Mouse (Mus musculus): ENCODE results near the gene Podxl2. TPM values are rescaled to one million over a fixed set of nuclear protein-coding genes. Genes with fewer than 3 reads are reported as not detected.

Podxl2 gene
- polyA plus RNA-seq, 1 experiment from 2014 or later = 525 TPM

DNA sequence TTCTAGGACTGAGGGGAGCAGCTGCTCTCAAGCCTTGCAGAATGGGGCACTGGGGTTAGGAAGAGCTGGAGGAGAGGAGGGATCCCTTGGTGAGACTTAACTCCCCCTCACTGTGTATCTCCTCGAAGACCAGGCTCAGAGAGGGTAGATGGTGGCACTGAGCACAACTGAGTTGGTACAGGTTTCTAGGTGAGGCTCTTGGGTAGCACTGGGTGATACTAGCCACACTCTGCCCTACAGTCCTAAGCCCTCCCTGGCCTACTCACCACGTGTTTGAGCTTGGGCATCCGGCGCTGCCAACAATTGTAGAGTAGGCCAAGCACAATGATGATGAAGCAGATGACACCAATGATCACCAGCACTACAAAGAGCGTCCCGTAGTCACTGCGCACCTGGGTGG, 31.6 kb downstream of the Podxl2 start:
- Histone ChIP-seq H3K4me3 (replicated peaks; ENCODE audit: low read length) (no peak overlapping the region), H3K4me1 (replicated peaks; ENCODE audit: control insufficient read depth, insufficient read depth, low read length) (peaks cover 11% of the 10 kb centered on the region), H3K27ac (no peak overlapping the region), H3K4me2 (replicated peaks) (peak overlapping the region; percentile 80), H3K36me3 (replicated peaks; ENCODE audit: control insufficient read depth, insufficient read depth) (peaks cover 62% of the 10 kb centered on the region), H3K27me3 (ENCODE audit: control insufficient read depth, insufficient read depth, low read length) (no peaks in the 10 kb centered on the region), H3K9me3 (ENCODE audit: control insufficient read depth, low read length) (no peaks in the 10 kb centered on the region), H3K9ac (peak overlapping the region; percentile 60; the same call in 1 of the 2 replicates)
- WGBS = 72% methylated on average over 7 of the region's 7 CpGs
- no peak for ATAC-seq (ENCODE audit: low FRiP score)
- no peak for DNase-seq (ENCODE audit: low spot score)

DNA sequence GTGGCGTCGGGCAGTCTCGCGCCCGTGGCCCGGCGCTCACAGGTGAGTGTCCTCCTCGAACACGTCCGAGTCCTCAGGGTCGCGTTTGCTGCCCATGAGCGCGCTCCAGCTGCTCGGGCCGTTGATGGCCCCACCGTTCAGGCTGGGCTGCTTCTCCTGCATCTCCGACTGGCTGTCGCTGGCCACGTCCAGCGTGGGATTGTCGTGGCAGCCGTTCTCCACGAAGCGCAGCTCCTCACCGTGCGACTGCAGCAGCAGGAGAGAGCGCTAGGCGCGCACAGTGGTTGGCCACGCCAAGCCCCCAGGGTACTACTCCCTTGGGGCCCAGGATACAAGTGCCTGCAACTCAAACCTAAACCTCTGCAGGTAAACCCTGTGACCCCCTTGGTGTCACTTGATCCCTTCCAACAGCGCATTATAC, 32.1 kb downstream of the Podxl2 start:
- Histone ChIP-seq H3K4me2 (replicated peaks) (peak overlapping the region; percentile 80), H3K27ac (peak overlapping the region; percentile 84), H3K36me3 (replicated peaks; ENCODE audit: control insufficient read depth, insufficient read depth) (peaks cover 62% of the 10 kb centered on the region), H3K4me1 (replicated peaks; ENCODE audit: control insufficient read depth, insufficient read depth, low read length) (peaks cover 11% of the 10 kb centered on the region), H3K27me3 (ENCODE audit: control insufficient read depth, insufficient read depth, low read length) (no peaks in the 10 kb centered on the region), H3K4me3 (replicated peaks; ENCODE audit: low read length) (peak overlapping the region; percentile 77), H3K9me3 (ENCODE audit: control insufficient read depth, low read length) (no peaks in the 10 kb centered on the region), H3K9ac (peak overlapping the region; percentile 60)
- ATAC-seq (ENCODE audit: low FRiP score) = no peak; the same call in 1 of the 2 replicates
- no peak for DNase-seq (ENCODE audit: low spot score)
- under 1% methylated on average over 31 of the region's 32 CpGs for WGBS

DNA sequence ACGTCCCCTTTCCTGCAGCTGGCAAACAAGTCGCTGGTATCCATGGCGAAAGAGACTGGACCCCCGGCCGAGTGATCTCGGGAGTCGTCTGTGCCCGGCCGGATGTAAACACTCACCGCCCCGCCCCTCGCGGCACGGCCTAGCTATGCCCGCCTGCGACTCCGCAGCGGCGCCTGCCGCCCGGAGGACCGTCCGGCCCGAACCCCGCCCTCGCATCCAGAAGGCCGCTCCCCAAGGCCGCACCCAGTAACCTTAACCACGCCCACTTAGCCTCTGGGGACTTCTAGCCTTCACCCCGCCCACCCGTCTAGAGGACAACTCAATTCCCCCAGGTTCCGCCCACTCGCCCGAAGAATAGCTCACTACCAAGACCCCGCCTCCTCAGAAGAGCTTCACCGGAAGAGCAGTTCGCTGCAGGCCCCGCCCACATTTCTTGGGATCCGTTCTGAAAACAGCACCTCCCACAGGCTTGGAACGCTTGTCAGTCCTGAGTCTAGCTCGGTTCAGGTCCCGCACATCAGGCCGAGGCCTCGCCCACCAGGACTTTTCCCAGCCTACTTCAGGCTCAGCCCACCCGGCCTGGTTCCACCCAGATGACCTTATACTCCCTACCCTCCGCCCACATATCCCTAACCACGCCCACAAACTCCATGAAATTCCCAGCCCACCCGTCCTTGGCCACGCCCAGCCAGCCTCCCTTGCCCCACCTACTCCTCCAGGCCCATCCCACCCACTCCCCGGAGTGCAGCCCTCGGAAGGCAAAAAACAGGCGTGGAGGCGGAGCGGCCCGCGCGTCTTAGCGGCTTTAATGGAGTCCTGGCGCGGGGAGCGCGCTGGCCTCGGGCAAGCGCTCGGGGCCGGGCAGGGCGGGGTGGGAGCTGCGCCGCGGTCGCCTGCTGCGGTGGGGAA, 32.8 kb downstream of the Podxl2 start, which contains the start of gene Abtb1:
Gene Abtb1, minus strand, starts transcription at position 204 of the 909 bp plus-strand sequence.
- Histone ChIP-seq H3K4me2 (replicated peaks) (peak within 1 kb of the TSS; percentile 80), H3K9ac (peak within 1 kb of the TSS; percentile 84), H3K9me3 (ENCODE audit: control insufficient read depth, low read length) (no peaks in the 10 kb centered on the region), H3K36me3 (replicated peaks; ENCODE audit: control insufficient read depth, insufficient read depth) (peaks cover 62% of the 10 kb centered on the region), H3K27ac (peak within 1 kb of the TSS; percentile 84), H3K4me3 (replicated peaks; ENCODE audit: low read length) (peak within 1 kb of the TSS; percentile 77), H3K4me1 (replicated peaks; ENCODE audit: control insufficient read depth, insufficient read depth, low read length) (peaks cover 11% of the 10 kb centered on the region), H3K27me3 (ENCODE audit: control insufficient read depth, insufficient read depth, low read length) (no peaks in the 10 kb centered on the region)
- DNase-seq (ENCODE audit: low spot score) = peak; percentile 98
- WGBS = under 1% methylated on average over 72 of the region's 72 CpGs
- ATAC-seq (ENCODE audit: low FRiP score) = peak; percentile 94

DNA sequence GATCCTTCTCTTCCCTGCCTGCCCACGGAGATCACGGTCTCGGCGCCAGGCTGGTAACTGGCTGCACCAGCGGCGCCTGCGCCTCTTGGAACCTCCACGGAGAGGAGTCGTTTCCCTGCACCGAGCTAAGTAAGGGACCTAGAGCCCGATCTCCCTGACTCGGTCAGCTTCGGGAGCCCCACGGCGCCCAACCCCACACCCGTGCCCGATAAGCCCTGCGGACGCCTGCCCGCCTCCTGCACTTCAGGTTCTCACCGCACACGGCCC, 33.4 kb downstream of the Podxl2 start:
- Histone ChIP-seq H3K4me1 (replicated peaks; ENCODE audit: control insufficient read depth, insufficient read depth, low read length) (peaks cover 11% of the 10 kb centered on the region), H3K9ac (peak overlapping the region; percentile 84), H3K9me3 (ENCODE audit: control insufficient read depth, low read length) (no peaks in the 10 kb centered on the region), H3K4me3 (replicated peaks; ENCODE audit: low read length) (peak overlapping the region; percentile 77), H3K4me2 (replicated peaks) (peak overlapping the region; percentile 80), H3K27me3 (ENCODE audit: control insufficient read depth, insufficient read depth, low read length) (no peaks in the 10 kb centered on the region), H3K36me3 (replicated peaks; ENCODE audit: control insufficient read depth, insufficient read depth) (peaks cover 62% of the 10 kb centered on the region), H3K27ac (peak overlapping the region; percentile 84)
- WGBS = under 1% methylated on average over 22 of the region's 22 CpGs
- no peak for DNase-seq (ENCODE audit: low spot score)
- no peak; the same call in 1 of the 2 replicates for ATAC-seq (ENCODE audit: low FRiP score)

DNA sequence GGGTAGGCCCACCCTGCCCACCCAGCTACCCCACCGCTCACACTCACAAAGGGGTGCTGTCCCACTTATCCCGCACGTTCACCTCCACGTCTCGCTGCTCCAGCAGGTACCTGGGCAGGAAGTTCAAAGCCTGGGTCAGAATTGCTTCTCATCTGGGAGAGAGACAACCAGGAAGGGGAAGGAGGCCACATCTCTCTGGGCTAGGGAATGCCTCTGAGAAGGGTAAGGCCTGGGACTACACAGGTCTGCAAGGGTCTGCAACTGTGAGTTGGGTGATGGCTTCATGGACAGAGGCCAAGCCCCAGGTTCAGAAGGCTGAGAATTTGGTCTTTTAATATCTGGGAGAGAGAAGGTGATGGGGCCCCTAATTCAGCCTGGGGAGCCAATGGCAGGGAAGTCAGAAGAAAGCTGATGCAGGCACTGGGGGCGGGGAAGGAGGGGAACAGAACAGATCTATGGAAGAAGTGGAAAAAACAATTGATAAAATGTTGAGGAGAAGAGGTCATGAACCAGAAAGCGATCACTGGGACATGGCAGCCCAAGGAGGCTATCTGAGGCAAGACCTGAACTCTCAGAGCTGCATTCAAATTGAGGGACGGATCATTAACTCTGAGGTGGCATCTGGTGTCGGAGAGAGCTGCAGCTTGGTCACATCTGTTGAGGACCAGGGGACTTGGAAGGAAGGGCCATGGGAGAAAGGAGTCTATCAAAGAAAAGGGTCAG, 33.9 kb downstream of the Podxl2 start:
- Histone ChIP-seq H3K4me2 (replicated peaks) (peak overlapping the region; percentile 80), H3K9ac (peak overlapping the region; percentile 84), H3K36me3 (replicated peaks; ENCODE audit: control insufficient read depth, insufficient read depth) (peaks cover 62% of the 10 kb centered on the region), H3K9me3 (ENCODE audit: control insufficient read depth, low read length) (no peaks in the 10 kb centered on the region), H3K27ac (peak overlapping the region; percentile 84), H3K4me1 (replicated peaks; ENCODE audit: control insufficient read depth, insufficient read depth, low read length) (peaks cover 11% of the 10 kb centered on the region), H3K27me3 (ENCODE audit: control insufficient read depth, insufficient read depth, low read length) (no peaks in the 10 kb centered on the region), H3K4me3 (replicated peaks; ENCODE audit: low read length) (peak overlapping the region; percentile 77)
- 54% methylated on average over 9 of the region's 9 CpGs for WGBS
- ATAC-seq (ENCODE audit: low FRiP score) (no peak), DNase-seq (ENCODE audit: low spot score) (no peak)

DNA sequence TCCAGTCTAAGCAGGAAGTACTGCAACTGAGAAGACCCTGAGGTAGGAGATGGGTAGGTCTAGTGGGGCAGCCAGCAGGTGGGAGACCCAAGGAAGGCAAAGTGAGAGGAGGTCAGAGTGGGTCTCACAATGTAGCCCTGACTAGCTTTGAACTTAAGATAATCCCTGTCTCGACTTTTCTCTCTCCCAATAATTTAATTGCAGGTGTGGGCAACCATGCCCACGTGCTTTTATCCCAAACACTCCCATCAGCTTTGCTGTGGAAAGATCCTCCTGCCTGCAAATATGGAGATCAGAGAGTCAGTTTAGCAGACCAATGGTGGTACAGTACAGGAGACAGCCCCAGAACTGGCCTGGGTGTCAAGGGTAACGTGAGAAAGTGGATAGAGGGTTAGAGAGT, 34.6 kb downstream of the Podxl2 start:
- H3K4me3 ChIP-seq (replicated peaks; ENCODE audit: low read length) = no peak overlapping the region
- H3K9ac ChIP-seq = no peak overlapping the region
- H3K36me3 ChIP-seq (replicated peaks; ENCODE audit: control insufficient read depth, insufficient read depth) = peaks cover 60% of the 10 kb centered on the region
- no peak overlapping the region for H3K27ac ChIP-seq
- peaks cover 11% of the 10 kb centered on the region for H3K4me1 ChIP-seq (replicated peaks; ENCODE audit: control insufficient read depth, insufficient read depth, low read length)
- no peaks in the 10 kb centered on the region for H3K27me3 ChIP-seq (ENCODE audit: control insufficient read depth, insufficient read depth, low read length)
- no peaks in the 10 kb centered on the region for H3K9me3 ChIP-seq (ENCODE audit: control insufficient read depth, low read length)
- WGBS = 79% methylated on average over 3 of the region's 3 CpGs
- DNase-seq (ENCODE audit: low spot score) (no peak), ATAC-seq (ENCODE audit: low FRiP score) (no peak)
- H3K4me2 ChIP-seq (replicated peaks) = peak overlapping the region; percentile 80

DNA sequence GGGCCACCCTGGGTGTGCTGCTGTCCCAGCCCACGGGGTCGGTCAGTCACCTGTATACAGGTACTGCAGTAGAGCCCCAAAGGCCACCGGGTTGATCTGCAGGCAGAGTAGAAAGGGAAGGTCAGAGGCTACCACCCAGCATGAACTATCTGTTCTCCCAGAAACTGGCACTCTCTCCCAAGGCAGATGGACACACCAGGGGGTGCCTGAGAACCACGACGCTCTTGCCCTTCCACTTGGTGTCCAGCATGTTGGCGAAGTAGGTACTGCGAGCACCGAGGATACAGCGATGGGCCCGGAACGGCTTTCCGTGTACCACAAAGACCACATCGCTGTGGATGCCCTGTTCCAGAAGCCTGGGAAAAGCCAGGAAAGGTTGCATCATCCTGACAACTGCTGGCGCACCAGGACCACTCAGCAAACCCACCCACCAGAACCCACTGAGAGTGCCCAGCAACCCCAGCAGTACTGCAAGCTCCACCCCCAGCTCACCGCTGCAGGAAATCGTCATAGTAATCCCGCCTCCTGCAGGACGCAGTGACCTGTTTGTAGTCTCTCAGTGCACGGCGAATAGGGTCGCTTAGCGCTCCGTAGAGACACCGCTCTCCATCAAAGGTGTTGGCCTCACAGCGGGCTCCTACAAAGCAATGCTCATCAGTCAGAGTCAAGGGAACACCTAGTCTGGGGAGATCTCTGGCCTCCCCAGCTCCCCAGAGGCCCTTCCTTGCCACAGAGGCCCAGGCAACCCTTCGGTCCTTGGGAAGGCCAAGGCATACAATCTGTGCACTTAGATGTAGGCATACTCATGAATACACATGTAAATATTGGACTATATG, 35.5 kb downstream of the Podxl2 start:
- Histone ChIP-seq H3K27me3 (ENCODE audit: control insufficient read depth, insufficient read depth, low read length) (no peaks in the 10 kb centered on the region), H3K9ac (no peak overlapping the region), H3K4me3 (replicated peaks; ENCODE audit: low read length) (no peak overlapping the region), H3K4me2 (replicated peaks) (no peak overlapping the region), H3K36me3 (replicated peaks; ENCODE audit: control insufficient read depth, insufficient read depth) (peaks cover 54% of the 10 kb centered on the region), H3K4me1 (replicated peaks; ENCODE audit: control insufficient read depth, insufficient read depth, low read length) (peaks cover 11% of the 10 kb centered on the region), H3K9me3 (ENCODE audit: control insufficient read depth, low read length) (no peaks in the 10 kb centered on the region), H3K27ac (no peak overlapping the region)
- DNase-seq (ENCODE audit: low spot score) (no peak), ATAC-seq (ENCODE audit: low FRiP score) (no peak)
- 85% methylated on average over 26 of the region's 26 CpGs for WGBS

DNA sequence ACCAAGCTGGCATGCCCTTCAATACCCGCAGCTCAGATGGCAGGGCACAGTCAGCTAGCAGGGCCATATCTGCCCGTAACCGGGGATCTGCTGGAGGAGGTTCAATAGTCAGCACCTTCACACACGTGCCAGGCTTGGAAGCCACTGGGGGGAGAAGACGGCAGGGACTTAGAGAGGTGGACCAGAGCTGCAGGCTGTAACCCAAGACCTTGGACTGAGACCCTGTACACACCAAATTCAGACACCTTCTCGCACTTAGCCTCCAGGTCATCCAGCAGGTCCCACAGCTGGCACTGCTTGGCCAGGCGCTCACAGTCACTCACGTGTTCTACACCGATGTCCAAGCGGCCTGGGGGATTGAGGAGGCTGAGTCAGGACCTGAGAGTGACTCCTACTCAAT, 36.2 kb downstream of the Podxl2 start:
- ATAC-seq (ENCODE audit: low FRiP score) (no peak), DNase-seq (ENCODE audit: low spot score) (no peak)
- no peak overlapping the region for H3K27ac ChIP-seq
- no peak overlapping the region for H3K9ac ChIP-seq
- no peaks in the 10 kb centered on the region for H3K27me3 ChIP-seq (ENCODE audit: control insufficient read depth, insufficient read depth, low read length)
- no peaks in the 10 kb centered on the region for H3K9me3 ChIP-seq (ENCODE audit: control insufficient read depth, low read length)
- H3K4me3 ChIP-seq (replicated peaks; ENCODE audit: low read length) = no peak overlapping the region
- 96% methylated on average over 10 of the region's 10 CpGs for WGBS
- H3K4me1 ChIP-seq (replicated peaks; ENCODE audit: control insufficient read depth, insufficient read depth, low read length) = peaks cover 11% of the 10 kb centered on the region
- no peak overlapping the region for H3K4me2 ChIP-seq (replicated peaks)
- H3K36me3 ChIP-seq (replicated peaks; ENCODE audit: control insufficient read depth, insufficient read depth) = peaks cover 47% of the 10 kb centered on the region

DNA sequence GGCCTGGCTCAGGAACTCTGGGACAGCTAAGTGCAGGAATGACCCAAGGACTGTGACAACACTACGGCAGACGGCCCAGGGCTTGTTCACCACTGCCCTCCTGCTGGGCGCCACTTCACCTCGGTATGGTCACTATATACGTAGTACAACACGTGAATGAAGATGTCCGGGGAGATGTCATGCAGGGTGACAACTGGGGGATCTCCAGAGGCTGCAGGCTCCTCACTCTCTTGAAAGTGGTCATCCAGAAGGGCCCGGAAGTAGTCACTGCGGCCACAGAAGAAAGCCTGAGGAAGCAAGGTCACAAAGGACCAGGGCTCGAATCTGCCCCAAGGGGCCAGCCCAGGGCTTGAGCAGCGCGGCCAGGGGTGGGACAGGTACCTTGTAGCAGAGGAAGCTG, 36.8 kb downstream of the Podxl2 start:
- H3K9me3 ChIP-seq (ENCODE audit: control insufficient read depth, low read length) = no peaks in the 10 kb centered on the region
- H3K4me1 ChIP-seq (replicated peaks; ENCODE audit: control insufficient read depth, insufficient read depth, low read length) = peaks cover 11% of the 10 kb centered on the region
- H3K27ac ChIP-seq = no peak overlapping the region
- no peak overlapping the region for H3K9ac ChIP-seq
- no peak overlapping the region for H3K4me3 ChIP-seq (replicated peaks; ENCODE audit: low read length)
- DNase-seq (ENCODE audit: low spot score) = no peak
- H3K27me3 ChIP-seq (ENCODE audit: control insufficient read depth, insufficient read depth, low read length) = no peaks in the 10 kb centered on the region
- H3K36me3 ChIP-seq (replicated peaks; ENCODE audit: control insufficient read depth, insufficient read depth) = peaks cover 44% of the 10 kb centered on the region
- ATAC-seq (ENCODE audit: low FRiP score) = no peak
- WGBS = 91% methylated on average over 12 of the region's 12 CpGs
- no peak overlapping the region for H3K4me2 ChIP-seq (replicated peaks)

All from hindbrain, embryonic 14.5 days (tissue).